Mouse (Mus musculus) urinary bladder, postnatal 25 days (tissue): ENCODE measurements around the gene Csmd2.

ENCODE experiments used
- DNase-seq: peaks from one replicate; pipeline ENCODE4 v3.0.0; 2022; ENCODE audit warnings: low spot score

The Csmd2 gene

GRCm38 (mm10) chr4:128419988-128420617 lies 432.4 kb downstream of the Csmd2 start:
- DNase-seq, result no peak

DNA sequence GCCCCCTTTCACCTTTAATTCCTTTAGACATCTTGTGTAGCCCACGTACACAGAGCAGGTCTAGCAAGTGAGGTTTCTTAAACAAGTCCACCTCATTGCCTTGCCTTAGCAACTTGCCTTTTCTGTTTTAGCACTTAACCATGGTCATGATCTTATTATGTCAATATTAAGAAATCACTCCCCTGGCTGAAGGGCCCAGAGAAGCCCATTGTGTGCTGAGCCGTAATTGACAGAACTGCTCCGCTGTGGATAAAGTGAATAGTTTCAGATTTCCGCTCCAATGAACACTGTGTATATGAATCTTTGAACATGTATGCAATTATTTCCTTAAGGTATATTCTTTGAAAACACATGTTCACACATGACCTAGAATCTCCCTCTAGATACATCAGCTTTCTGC lies 434.8 kb downstream of the Csmd2 start:
- DNase-seq, result no peak

DNA sequence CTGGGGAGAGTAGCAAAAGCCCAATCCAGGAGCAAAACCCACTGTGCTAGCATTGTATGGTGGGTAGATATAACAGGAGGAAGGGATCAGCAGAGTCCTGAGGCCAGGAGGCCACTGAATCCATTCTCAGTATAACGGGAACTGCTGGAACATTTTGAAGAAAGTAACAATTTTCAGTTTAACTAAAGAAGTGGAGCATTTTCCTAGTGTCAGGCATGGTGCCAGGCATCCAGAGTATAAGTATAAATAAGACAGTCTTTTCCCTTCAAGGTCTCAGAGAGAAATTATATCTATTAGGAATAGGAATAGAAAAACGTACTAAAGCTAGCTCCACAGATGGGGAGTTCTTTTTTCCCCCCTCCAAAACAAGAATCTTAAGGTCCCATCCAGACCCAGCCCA lies 437.7 kb downstream of the Csmd2 start:
- no peak for DNase-seq

DNA sequence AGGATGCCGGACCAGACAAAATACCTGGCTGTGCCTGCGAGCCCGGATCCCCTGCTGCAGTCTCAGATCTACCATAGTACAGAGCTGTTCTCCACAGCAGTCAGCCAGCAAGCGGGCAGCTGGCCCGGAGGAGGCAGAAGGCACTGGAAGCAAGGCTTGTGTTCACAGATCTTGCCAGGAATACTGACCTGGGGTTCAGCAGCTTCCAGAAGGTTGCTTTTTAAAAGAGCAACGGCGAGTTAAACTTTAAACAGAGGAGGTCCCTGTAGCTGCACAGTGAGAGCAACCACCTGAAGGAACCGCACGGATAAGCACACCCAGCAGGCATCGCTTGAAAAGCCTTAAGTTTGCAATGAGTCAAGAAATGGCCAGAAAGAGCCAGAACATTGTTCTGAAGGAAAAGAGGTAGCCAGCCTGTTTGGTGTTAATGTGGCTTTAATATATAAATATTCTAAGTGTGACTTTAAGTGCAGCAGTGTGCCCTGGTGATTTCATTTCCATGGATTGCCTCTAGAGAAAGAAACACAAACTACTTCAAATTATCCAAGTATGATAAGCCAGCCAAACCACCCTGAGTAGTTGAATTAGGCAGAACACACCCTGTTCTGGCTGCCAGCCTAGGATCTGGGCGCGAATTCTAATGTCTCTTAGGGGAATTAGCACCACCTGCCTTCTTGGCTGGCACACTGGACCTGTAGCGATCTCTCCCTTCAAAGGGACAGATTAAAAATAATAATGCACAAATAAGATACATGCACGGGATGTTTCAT lies 439.8 kb downstream of the Csmd2 start:
- DNase-seq, result no peak

- no peak for DNase-seq
These were observed 440.8 kb downstream of the Csmd2 start for GRCm38 (mm10) chr4:128428303-128429107.

DNA sequence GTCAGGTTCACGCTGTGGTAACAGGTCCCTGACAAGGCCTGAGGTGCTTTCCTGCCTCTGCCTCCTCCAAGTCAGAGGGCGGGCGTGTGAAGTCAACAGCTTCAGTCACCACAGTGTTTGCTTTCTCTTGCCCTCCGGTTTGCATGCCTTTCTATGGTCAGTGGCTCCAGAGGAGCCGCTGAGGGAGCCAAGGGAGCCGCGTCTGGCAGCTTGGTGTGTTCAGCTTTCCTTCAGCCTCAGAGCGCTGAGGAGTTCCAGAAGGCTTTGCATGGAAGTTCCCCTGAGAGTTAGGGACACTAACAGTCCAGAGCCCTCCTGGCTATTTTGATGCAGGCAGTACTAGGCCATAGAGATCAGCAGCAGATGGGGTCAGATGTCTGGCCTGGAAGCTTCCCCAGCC lies 441.9 kb downstream of the Csmd2 start:
- DNase-seq, result no peak

- DNase-seq, result no peak
These were observed 452.9 kb downstream of the Csmd2 start for GRCm38 (mm10) chr4:128440550-128440949.

GRCm38 (mm10) chr4:128441228-128441627 lies 453.6 kb downstream of the Csmd2 start:
- no peak for DNase-seq

- DNase-seq, result no peak
These were observed 455.1 kb downstream of the Csmd2 start for GRCm38 (mm10) chr4:128442791-128443190.

GRCm38 (mm10) chr4:128445514-128446260 lies 458.0 kb downstream of the Csmd2 start:
- DNase-seq, result no peak

GRCm38 (mm10) chr4:128448831-128449431 lies 461.3 kb downstream of the Csmd2 start:
- DNase-seq, result no peak

GRCm38 (mm10) chr4:128450137-128450536 lies 462.5 kb downstream of the Csmd2 start:
- DNase-seq, result no peak

DNA sequence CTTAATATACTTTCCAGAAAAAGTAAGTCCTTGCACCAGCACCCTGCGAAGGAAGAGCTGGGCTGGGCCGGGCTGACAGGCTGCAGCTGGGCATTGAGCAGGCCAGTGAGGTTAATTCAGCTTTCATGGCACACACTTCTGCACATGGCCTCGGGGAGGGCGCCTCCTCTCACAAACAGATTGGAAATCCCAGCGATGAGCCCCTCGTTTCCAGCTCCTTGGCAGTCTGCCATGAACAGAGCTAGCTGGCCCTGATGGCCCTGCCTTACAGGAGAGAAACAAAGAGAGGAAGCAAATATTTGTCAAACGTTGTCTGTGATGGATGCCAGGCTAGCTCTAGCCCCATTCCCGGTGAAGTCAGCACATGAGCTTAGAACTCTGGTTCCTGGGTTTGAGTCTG lies 463.3 kb downstream of the Csmd2 start:
- DNase-seq, result no peak

DNA sequence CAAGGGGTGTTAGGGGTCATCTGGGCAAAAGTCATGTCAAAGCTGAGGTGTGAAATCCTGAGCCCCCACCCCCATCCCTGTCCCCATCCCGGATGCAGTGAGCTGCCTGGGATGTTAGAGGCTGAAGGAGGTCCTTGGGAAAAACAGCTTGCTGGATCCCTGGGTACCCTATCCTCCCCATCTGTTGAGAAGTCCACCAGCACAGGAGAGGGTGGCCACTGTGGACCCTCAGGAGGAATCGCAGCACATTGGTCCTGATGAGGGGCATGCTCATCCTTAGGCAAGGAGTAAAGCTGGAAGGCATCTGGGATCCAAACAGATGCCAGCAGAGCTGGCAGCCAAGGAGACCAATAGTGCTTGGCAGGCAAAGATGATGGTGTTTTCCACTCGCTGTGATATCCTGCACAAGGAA lies 463.7 kb downstream of the Csmd2 start:
- no peak for DNase-seq

DNA sequence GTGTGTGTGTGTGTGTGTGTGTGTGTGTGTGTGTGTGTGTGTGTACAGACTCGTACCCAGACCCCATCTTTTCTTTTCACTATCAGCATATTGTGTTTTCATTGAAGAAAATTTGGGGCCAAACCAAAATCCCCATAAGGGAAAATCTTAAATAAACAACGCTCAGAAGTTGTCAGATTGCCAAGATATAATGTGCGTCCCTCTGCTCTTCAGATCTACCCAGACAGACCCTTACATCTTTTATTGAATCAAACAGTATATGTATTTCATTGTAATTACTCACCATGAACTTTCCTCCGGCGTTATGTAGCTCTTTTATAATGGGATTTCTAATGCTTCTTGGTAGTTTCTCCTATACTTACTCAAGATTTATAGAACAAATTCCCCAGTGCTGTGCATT lies 479.1 kb downstream of the Csmd2 start:
- DNase-seq, result no peak

DNA sequence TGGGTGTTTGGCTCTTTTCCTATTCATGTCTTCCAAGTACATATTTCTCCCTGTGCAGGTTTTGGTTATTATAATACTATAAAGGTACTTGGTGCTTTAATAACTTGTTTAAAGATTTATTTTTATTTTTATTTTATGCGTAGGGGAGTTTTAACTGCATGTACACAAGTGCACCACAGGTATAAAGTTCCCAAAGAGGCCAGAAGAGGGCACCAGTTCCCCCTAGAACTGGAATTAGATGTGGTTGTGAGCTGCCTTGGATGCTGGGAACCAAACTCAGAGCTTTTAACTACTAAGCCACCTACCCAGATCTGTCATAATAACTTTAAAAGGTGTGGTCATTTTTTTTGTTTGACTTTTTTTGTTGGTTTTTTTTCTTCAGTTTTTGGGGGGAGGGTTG lies 480.4 kb downstream of the Csmd2 start:
- no peak for DNase-seq

DNA sequence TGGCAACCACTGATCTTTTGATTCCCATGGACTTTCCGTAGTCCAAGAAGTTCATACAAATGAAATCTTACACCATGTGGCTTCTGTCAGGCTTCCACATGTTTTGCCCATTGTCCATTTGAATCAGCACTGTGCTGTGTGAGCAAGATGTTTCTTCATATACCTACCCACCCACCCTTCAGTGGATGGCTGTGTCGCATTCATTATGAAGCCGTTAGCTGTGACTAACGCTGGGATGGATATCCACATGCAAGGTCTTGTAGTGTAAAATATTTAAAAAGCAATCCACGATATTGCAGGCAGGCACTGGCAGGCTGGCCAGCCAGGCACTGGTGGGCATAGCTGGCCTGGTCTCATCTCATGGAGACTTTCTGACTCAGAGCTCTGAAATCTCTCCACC lies 488.6 kb downstream of the Csmd2 start:
- no peak for DNase-seq

DNA sequence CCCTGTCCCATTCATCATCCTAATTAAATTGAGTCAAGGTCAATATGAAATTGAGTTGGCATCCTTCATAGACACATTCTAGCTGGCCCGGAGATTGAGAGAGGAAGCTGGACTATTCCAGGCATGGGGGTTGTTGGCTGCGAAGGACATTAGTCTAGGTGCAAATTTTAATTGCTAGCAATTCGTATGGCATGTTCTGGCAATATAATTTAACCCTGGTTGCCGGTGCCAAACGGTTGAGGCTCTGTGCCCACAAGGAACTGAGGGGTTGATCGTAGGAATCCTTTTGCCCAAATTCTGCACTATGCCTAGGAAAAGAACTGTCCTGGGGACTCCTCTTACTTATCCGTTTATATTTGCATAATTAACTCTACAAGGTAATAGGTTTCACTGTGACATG lies 496.2 kb downstream of the Csmd2 start:
- no peak for DNase-seq

DNA sequence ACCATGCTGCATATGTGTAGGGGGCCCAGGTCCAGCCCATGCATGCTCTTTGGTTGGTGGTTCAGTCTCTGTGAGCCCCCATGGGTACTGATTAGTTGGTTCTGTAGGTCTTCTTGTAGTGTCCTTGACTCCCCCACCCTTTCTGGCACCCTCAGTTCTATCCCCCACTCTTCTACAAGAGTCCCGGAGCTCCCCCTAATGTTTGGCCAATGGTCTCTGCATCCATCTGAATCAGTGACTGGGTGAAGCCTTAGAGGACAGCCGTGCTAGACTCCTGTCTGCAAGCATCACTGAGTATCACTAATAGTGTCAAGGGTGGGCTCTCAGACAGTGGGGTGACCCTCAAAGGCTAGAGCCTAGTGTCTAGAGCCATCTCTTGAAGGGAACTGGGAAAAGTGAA lies 497.0 kb downstream of the Csmd2 start:
- no peak for DNase-seq

DNA sequence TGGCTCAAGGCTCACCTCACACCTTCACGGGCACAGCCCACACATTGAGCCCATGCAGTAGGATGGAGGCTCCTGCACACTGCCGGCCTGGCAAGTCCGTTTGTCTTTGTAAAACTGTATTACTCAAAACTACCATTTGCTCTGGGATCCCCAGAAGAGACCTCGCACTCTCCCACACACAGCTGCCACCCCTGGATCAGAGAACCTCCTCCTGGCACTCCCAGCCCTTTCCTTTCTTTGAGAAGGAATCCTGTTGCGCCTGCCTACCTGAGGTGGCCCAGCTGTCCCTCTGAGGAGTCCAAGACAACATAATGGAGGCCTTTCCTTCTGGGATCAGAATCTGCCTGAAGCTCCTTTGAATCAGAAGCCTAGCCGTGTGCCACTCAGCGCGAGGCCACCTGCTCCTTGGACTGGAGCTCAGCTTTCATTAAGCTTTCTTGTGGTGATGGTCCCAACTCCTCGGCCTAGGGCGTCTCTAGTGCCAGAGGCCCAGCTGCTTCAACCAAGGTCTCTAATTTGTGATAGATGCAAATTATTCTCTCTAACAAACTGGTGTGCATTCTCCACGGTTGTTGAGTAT lies 502.0 kb downstream of the Csmd2 start:
- no peak for DNase-seq

DNA sequence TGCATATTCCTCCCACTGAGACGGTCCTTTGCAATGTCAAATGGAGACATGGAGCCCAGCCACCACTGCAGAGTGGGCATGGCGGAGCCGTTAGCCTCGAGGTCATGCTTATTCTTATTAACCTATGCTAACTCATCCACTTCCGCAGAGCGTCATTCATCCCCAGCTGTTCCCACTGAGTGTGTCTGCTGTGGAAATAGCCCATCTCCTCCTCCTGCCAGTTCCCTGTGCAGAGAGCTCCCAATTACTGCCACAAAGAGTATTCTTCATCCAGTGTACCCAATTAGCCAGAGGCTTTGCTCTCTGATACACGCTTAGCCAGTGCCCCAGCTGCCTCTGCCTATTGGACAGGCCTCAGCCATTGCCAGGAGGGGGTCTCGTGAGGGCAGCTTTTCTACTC lies 504.4 kb downstream of the Csmd2 start:
- no peak for DNase-seq

DNA sequence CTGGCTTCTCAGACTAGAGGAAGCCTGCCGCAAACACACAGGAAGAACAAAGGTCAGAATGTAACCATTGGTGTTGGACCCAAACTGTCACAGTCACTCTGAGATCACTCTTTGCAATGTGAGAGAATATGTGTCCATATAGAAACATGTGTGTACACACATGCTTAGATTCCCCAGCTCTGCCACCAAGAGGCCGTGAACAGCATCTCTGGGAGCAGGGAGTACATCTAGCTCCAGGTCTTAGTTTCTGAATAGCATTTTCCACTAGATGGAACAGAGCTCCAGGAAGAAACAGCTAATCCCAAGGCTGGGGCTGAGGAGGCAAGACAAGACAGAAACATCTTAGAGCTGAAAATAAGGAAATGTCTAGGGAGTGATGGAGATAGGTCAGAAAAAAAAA lies 512.3 kb downstream of the Csmd2 start:
- no peak for DNase-seq
